Mouse (Mus musculus) layer of hippocampus, adult 9-11 months (tissue): ENCODE measurements around the gene Ccr2.
A peak's percentile ranks its signal among the peaks of the same experiment; 100 is the strongest.
"Not testable (repeated sequence)": the region's sequence is repeated elsewhere in the genome, so short reads cannot be mapped to it uniquely, and the experiment has no call there.

ENCODE experiments used
- DNase-seq: peaks from one replicate; pipeline ENCODE4 v3.0.0; 2022

Ccr2 gene

DNA sequence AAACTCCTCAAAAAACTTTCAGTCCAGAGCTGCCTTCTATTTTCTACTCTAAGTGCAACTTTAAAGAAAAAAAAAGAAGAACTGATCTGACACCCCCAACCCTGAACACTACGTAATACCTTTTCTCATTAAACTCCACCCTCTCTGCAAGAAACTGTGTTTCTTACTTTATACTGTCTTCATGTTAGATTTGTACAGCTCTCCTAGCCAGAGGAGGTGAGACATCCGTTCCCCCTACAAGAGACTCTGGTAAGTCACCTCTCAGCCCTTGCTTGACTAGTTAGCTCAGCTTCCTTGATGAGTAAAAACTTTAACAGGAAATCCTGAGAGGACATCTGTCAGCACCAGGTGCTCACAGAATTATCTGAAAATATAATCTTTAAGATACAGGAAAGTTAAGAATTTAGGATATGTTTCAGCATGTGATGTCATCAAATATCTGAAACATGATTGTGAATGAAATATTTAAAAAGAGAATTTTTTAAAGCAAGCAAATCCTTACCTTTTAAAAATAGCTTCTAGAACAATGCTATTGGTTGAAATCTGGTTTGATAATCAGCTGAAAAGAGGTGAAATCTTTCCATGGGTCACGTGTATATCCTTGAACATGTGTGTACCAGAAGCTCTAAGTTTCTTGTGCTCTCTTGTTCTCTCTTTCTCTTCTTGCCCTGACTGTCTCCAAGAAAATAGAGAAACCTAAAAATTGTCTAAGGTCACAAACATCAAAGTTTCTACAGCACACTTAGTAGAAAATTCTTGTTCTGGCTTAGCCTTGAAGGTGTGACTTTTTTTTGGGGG, 19.8 kb downstream of the Ccr2 start, which contains the start of gene Ccr5:
Ccr5 (plus strand) TSS at position 157 of the 798 bp plus-strand sequence.
- DNase-seq = no peak

DNA sequence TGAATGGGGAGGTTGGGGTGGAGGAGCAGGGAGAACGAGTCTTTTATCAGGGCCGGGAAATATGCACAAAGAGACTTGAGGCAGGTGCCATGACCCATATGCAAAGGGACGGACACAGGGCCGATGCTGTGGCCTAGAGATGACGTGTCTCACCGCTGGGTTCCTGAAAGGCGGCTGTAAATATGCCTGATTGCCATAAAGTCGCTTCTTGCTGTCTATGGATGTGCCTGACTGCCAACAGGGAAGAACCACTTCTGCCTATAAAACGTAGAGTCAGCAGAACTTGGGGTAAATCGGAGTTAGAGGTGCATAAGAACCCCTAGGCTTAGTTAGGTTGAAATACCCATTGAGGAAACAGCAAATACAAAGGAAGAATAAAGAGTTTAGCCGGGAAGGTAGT, 23.8 kb downstream of the Ccr2 start:
- peak; percentile 46 for DNase-seq

DNA sequence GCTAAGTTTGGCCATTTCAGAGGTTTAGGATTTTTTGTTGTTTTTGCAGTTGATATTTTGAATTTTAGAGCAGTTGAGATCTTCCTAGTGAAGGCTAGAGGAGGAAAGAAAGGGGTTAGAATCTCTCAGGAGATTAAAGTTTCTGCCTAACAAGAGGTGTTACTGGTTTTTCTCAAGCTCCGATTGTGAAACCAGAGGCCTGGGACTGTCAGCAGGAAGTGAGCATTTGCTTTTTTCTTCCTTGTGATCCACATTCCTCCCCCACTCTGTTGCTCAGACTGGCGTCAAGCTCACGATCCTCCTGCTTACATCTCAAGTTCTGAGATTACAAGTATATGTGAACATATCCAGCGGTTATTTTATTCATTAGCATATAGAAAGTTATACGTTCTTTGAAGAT, 24.6 kb downstream of the Ccr2 start:
- DNase-seq = peak; percentile 46

DNA sequence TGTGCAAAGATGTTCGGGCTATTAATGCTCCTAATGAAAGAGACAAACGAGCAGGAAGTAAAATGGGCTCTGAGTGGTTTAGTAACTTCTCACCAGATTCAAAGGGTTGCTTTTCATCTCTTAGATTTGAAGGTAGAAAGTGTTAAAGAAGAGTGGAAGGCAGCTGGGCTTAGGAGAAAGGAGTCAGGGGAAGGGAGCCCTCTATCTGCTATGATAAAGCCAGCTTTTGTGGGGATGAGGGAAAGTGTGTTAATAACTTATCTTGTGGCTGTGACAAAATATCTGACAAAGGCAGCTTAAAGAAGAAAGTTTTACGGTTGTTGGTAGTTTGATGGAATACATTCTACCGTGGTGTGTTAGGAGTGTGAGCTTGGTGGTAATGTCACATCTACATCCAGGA, 25.7 kb downstream of the Ccr2 start:
- no peak for DNase-seq

DNA sequence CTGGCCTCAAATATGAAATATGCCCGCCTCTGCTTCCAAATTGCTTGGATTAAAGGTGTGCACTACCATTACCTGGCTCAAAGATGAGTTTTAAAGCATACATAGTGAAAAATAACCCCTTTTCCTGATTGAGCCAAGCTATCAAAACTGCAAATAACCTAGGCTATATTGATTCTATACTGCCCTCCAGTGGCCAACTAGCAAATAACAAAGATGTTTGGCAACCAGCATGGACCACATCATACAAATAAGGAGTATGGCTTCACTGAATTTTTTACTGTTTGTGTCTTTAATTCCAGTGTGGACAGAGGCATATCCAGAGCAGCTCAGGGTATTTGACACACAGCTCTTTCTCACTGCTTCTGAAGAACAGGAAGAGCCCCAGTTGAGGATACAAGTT, 26.6 kb downstream of the Ccr2 start:
- peak; percentile 52 for DNase-seq

DNA sequence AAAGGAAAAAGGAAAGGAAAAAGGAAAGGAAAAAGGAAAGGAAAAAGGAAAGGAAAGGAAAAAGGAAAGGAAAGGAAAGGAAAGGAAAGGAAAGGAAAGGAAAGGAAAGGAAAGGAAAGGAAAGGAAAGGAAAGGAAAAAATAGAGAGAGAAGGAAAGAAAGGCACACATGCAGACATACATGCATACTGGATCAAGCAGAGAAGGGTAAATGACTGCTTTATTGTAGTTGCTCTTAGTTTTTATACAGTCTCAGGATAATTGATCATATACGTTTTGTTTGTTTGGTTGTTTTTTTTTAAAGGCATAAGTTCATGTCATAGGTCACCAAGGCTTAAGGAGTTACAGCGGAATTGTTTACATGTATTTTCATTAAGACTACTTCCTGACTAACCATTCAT, 31.1 kb downstream of the Ccr2 start:
- DNase-seq = not testable (repeated sequence)

DNA sequence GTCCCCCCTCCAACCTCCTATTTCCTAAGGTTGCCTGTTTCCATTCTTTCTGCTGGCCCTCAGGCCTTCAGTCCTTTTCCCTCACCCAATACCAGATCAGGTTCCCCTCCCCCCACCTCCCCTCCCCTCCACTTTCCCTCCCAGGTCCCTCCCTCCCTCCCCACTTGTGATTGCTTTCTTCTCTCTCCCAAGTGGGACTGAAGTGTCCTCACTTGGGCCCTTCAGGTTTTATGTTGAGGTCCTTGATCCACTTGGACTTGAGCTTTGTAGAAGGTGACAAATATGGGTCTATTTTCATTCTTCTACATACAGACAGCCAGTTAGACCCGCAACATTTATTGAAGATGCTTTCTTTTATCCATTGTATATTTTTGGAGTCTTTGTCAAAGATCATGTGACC, 33.2 kb downstream of the Ccr2 start:
- DNase-seq = not testable (repeated sequence)

DNA sequence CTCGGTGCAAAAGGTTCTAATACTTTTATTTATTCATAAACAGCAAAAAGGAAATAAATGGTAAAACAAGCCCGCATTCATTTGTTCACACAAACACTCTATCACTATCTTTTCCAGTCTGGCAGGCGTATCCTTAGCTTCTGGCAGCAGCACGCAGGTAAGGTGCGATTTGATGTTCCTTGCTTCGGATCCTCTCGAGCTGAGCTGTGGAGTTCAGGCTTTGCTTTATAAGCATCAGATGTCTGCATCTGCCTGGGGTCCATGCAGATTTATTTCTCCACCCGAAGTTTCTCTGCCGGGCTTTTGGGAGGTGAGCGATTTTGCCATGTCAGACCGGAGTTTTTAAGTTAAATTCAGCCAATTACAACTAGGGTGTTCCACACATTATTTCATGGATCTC, 35.9 kb downstream of the Ccr2 start:
- no peak for DNase-seq

DNA sequence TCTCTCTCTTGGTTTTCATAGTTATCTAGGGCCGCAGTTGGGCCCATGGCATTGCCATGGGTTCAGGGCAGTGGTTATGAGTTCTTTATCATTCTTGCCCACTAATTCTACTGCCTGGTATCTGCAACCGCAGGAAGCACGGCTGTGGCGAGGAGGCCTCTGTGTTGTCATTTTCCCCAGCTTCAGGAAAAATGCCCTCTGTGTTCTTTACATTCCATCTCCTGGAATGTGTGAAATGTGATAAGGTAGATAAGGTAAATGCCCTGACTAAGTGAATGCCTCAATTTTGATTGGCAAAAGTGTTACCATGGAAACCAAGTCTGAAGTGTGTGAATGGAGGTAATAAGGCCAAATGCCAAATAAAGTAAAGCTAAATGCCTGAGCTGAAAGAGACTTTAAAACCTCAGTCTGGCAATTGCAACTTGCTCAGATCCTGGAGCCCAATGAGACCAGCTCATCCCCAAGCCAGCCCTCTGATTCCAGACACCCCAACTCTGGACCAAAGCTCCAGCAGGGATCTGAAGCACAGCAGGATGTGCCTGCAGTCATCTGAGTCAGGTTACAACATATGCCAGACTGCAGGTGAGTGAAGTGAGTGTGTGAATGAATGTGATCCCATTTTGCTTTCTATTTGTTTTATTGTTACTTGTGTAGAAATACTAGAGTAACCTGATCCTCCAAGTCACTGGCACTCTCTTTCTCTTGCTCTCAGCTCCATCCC, 36.5 kb downstream of the Ccr2 start:
- no peak for DNase-seq

DNA sequence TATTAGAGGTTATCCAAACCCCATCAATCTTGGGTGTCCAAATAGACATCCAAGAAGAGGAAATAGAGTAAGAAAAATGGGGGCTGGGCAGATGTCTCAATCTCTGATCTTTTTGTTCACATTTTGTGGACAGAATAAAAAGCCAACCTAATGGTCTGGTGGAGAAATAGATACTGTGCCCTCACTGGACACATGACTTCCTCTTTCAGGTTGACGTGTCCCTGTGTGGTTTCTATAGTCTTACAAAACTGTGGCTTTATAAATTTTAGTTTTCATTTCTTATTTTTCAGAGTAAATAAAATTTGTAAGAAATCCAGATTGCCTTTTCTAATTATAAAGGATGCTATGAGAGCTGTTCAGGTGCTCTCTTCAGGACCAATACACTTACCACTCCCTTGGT, 41.9 kb downstream of the Ccr2 start:
- no peak for DNase-seq

DNA sequence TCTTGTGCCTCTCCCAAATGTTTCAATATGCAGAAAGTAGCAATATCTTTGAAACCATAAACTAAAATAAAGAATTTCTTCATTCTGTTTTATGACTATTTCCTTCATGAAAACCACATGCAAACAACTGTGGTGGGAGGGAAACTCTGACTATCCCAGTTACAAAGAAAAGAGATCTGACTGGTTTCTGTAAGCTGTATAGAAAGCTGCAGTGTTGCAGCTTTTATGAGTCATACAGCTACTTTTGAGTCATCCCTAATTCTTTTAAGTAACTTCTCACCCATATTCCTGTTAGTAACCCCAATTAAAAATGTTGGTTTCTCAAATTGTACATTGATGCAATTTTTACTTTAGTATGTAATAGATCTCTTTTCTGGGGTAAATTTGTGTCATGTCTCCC, 44.6 kb downstream of the Ccr2 start:
- no peak for DNase-seq
